Mouse (Mus musculus): ENCODE measurements at regions not wholly inside any gene's neighbourhood (a gene's known extent, or its start where the extent isn't known, plus 50 kb on each side); places are given as distances from the start of the nearest gene placed in this dataset.
"Not testable (repeated sequence)": the region's sequence is repeated elsewhere in the genome, so short reads cannot be mapped to it uniquely, and the experiment has no call there.

GRCm38 (mm10) chr10:108111398-108111797 is 50.6 kb upstream of the Ppp1r12a start:
- no peak for ATAC-seq (ENCODE audit: low FRiP score)
- Histone ChIP-seq H3K27ac (replicated peaks) (no peak overlapping the region), H3K4me3 (replicated peaks) (no peak overlapping the region), H3K9me3 (replicated peaks) (no peaks in the 10 kb centered on the region), H3K4me2 (no peak overlapping the region), H3K36me3 (no peaks in the 10 kb centered on the region), H3K9ac (replicated peaks) (no peak overlapping the region), H3K27me3 (replicated peaks) (no peaks in the 10 kb centered on the region), H3K4me1 (no peaks in the 10 kb centered on the region)
- WGBS, result 92% methylated on average over 4 of the region's 4 CpGs

- Histone ChIP-seq H3K9me3 (replicated peaks) (no peaks in the 10 kb centered on the region), H3K27me3 (replicated peaks) (no peaks in the 10 kb centered on the region), H3K27ac (replicated peaks) (no peak overlapping the region), H3K36me3 (no peaks in the 10 kb centered on the region), H3K9ac (replicated peaks) (no peak overlapping the region), H3K4me3 (replicated peaks) (no peak overlapping the region), H3K4me2 (no peak overlapping the region), H3K4me1 (no peaks in the 10 kb centered on the region)
- WGBS, result 74% methylated on average over 7 of the region's 7 CpGs
- no peak for ATAC-seq (ENCODE audit: low FRiP score)
Observed at GRCm38 (mm10) chr10:108110891-108111290, 51.1 kb upstream of the Ppp1r12a start.

- Histone ChIP-seq H3K9ac (replicated peaks) (no peak overlapping the region), H3K27ac (replicated peaks) (no peak overlapping the region), H3K4me2 (no peak overlapping the region), H3K27me3 (replicated peaks) (no peaks in the 10 kb centered on the region), H3K4me3 (replicated peaks) (no peak overlapping the region), H3K9me3 (replicated peaks) (no peaks in the 10 kb centered on the region), H3K4me1 (no peaks in the 10 kb centered on the region), H3K36me3 (no peaks in the 10 kb centered on the region)
- ATAC-seq (ENCODE audit: low FRiP score), result no peak
Observed at GRCm38 (mm10) chr10:108110197-108110596, 51.8 kb upstream of the Ppp1r12a start.

- not testable (repeated sequence) for ATAC-seq (ENCODE audit: low FRiP score); H3K4me1 ChIP-seq; H3K4me3 ChIP-seq (replicated peaks); H3K9me3 ChIP-seq (replicated peaks); H3K4me2 ChIP-seq; H3K27ac ChIP-seq (replicated peaks); H3K27me3 ChIP-seq (replicated peaks); H3K9ac ChIP-seq (replicated peaks); H3K36me3 ChIP-seq
- 92% methylated on average over 4 of the region's 4 CpGs for WGBS
Observed at GRCm38 (mm10) chr10:108108500-108108899, 53.5 kb upstream of the Ppp1r12a start.

GRCm38 (mm10) chr10:108101521-108101920 is 60.5 kb upstream of the Ppp1r12a start:
- H3K9ac ChIP-seq (replicated peaks), result no peak overlapping the region
- H3K27ac ChIP-seq (replicated peaks), result no peak overlapping the region
- no peak for ATAC-seq (ENCODE audit: low FRiP score)
- no peaks in the 10 kb centered on the region for H3K4me1 ChIP-seq
- H3K36me3 ChIP-seq, result no peaks in the 10 kb centered on the region
- H3K9me3 ChIP-seq (replicated peaks), result no peaks in the 10 kb centered on the region
- WGBS, result 82% methylated on average over 7 of the region's 7 CpGs
- H3K4me2 ChIP-seq, result no peak overlapping the region
- H3K4me3 ChIP-seq (replicated peaks), result no peak overlapping the region
- H3K27me3 ChIP-seq (replicated peaks), result no peaks in the 10 kb centered on the region

- WGBS, result 79% methylated on average over 2 of the region's 2 CpGs
- Histone ChIP-seq H3K27me3 (replicated peaks) (no peaks in the 10 kb centered on the region), H3K4me2 (no peak overlapping the region), H3K4me3 (replicated peaks) (no peak overlapping the region), H3K36me3 (no peaks in the 10 kb centered on the region), H3K9me3 (replicated peaks) (no peaks in the 10 kb centered on the region), H3K9ac (replicated peaks) (no peak overlapping the region), H3K27ac (replicated peaks) (no peak overlapping the region), H3K4me1 (no peaks in the 10 kb centered on the region)
- no peak for ATAC-seq (ENCODE audit: low FRiP score)
Observed at GRCm38 (mm10) chr10:108093043-108093442, 69.0 kb upstream of the Ppp1r12a start.

GRCm38 (mm10) chr10:108089375-108089981 is 72.5 kb upstream of the Ppp1r12a start:
- 62% methylated on average over 8 of the region's 8 CpGs for WGBS
- H3K9me3 ChIP-seq (replicated peaks), result no peaks in the 10 kb centered on the region
- ATAC-seq (ENCODE audit: low FRiP score), result no peak

GRCm38 (mm10) chr10:108088883-108089282 is 73.1 kb upstream of the Ppp1r12a start:
- 79% methylated on average over 8 of the region's 8 CpGs for WGBS
- no peaks in the 10 kb centered on the region for H3K4me1 ChIP-seq
- H3K4me2 ChIP-seq, result no peak overlapping the region
- ATAC-seq (ENCODE audit: low FRiP score), result no peak
- no peak overlapping the region for H3K9ac ChIP-seq (replicated peaks)
- no peak overlapping the region for H3K4me3 ChIP-seq (replicated peaks)
- no peaks in the 10 kb centered on the region for H3K27me3 ChIP-seq (replicated peaks)
- no peaks in the 10 kb centered on the region for H3K36me3 ChIP-seq
- no peaks in the 10 kb centered on the region for H3K9me3 ChIP-seq (replicated peaks)
- peak overlapping the region; percentile 19; the same call in 1 of the 2 replicates for H3K27ac ChIP-seq (replicated peaks)

More at GRCm38 (mm10) chr10:108089375-108089981, 72.5 kb upstream of the Ppp1r12a start:
- Histone ChIP-seq H3K27ac (replicated peaks) (peak overlapping the region; percentile 48; the same call in 1 of the 2 replicates), H3K4me2 (no peak overlapping the region), H3K9ac (replicated peaks) (no peak overlapping the region), H3K36me3 (no peaks in the 10 kb centered on the region), H3K27me3 (replicated peaks) (no peaks in the 10 kb centered on the region), H3K4me3 (replicated peaks) (no peak overlapping the region), H3K4me1 (no peaks in the 10 kb centered on the region)

- Histone ChIP-seq H3K4me3 (replicated peaks) (no peak overlapping the region), H3K27me3 (replicated peaks) (no peaks in the 10 kb centered on the region), H3K9ac (replicated peaks) (no peak overlapping the region), H3K9me3 (replicated peaks) (no peaks in the 10 kb centered on the region), H3K4me1 (no peaks in the 10 kb centered on the region), H3K4me2 (no peak overlapping the region), H3K36me3 (no peaks in the 10 kb centered on the region), H3K27ac (replicated peaks) (no peak overlapping the region; the same call in 1 of the 2 replicates)
- 69% methylated on average over 7 of the region's 7 CpGs for WGBS
- no peak for ATAC-seq (ENCODE audit: low FRiP score)
Observed at GRCm38 (mm10) chr10:108088209-108088608, 73.8 kb upstream of the Ppp1r12a start.

GRCm38 (mm10) chr10:108083220-108083619 is 78.8 kb upstream of the Ppp1r12a start:
- H3K9me3 ChIP-seq (replicated peaks), result no peaks in the 10 kb centered on the region
- no peak for ATAC-seq (ENCODE audit: low FRiP score)

GRCm38 (mm10) chr10:108075144-108075543 is 86.8 kb upstream of the Ppp1r12a start:
- no peaks in the 10 kb centered on the region for H3K27me3 ChIP-seq (replicated peaks)
- no peak overlapping the region for H3K4me2 ChIP-seq
- H3K9ac ChIP-seq (replicated peaks), result no peak overlapping the region
- WGBS, result 51% methylated on average over 5 of the region's 5 CpGs
- no peak overlapping the region for H3K4me3 ChIP-seq (replicated peaks)
- no peaks in the 10 kb centered on the region for H3K4me1 ChIP-seq
- no peaks in the 10 kb centered on the region for H3K9me3 ChIP-seq (replicated peaks)
- H3K36me3 ChIP-seq, result no peaks in the 10 kb centered on the region
- no peak for ATAC-seq (ENCODE audit: low FRiP score)
- no peak overlapping the region for H3K27ac ChIP-seq (replicated peaks)

More at GRCm38 (mm10) chr10:108083220-108083619, 78.8 kb upstream of the Ppp1r12a start:
- Histone ChIP-seq H3K27me3 (replicated peaks) (no peaks in the 10 kb centered on the region), H3K36me3 (no peaks in the 10 kb centered on the region), H3K4me3 (replicated peaks) (no peak overlapping the region), H3K4me2 (no peak overlapping the region), H3K27ac (replicated peaks) (no peak overlapping the region), H3K4me1 (no peaks in the 10 kb centered on the region), H3K9ac (replicated peaks) (no peak overlapping the region)

GRCm38 (mm10) chr10:108073828-108074227 is 88.2 kb upstream of the Ppp1r12a start:
- H3K9ac ChIP-seq (replicated peaks), result no peak overlapping the region
- 85% methylated on average over 4 of the region's 4 CpGs for WGBS

More at GRCm38 (mm10) chr10:108073828-108074227, 88.2 kb upstream of the Ppp1r12a start:
- Histone ChIP-seq H3K4me3 (replicated peaks) (no peak overlapping the region), H3K4me2 (no peak overlapping the region), H3K36me3 (no peaks in the 10 kb centered on the region), H3K27ac (replicated peaks) (no peak overlapping the region), H3K9me3 (replicated peaks) (no peaks in the 10 kb centered on the region), H3K27me3 (replicated peaks) (no peaks in the 10 kb centered on the region), H3K4me1 (no peaks in the 10 kb centered on the region)
- no peak for ATAC-seq (ENCODE audit: low FRiP score)
